Mouse (Mus musculus) hindbrain, postnatal 0 days (tissue): ENCODE measurements at regions not wholly inside any gene's neighbourhood (a gene's known extent, or its start where the extent isn't known, plus 50 kb on each side); places are given as distances from the start of the nearest gene placed in this dataset.

Experiments used
- ATAC-seq: fragments of 200-750 bp; cut with Nextera tagmentation; 2 replicates; pipeline ENCODE4 v1.8.0; 2017; ENCODE audit warnings: mild to moderate bottlenecking, moderate TSS enrichment, moderate library complexity
- DNase-seq: peaks from one replicate; pipeline ENCODE4 v3.0.0-alpha.2; 2015; ENCODE audit warnings: low spot score
- H3K27ac ChIP-seq: fragments of 300-500 bp; sonication (generic); 2 replicates; pipeline ENCODE4 v1.5.1; 2014; ENCODE audit warnings: mild to moderate bottlenecking
- H3K27me3 ChIP-seq: fragments of 300-500 bp; sonication (generic); 2 replicates; pipeline ENCODE4 v1.6.1; 2014; ENCODE audit warnings: low read length, mixed read lengths; ENCODE audit not compliant: insufficient read depth
- H3K36me3 ChIP-seq: fragments of 300-500 bp; sonication (generic); 2 replicates; pipeline ENCODE4 v1.6.1; 2014; ENCODE audit warnings: low read length, mixed read lengths; ENCODE audit not compliant: insufficient read depth
- H3K4me1 ChIP-seq: fragments of 300-500 bp; sonication (generic); 2 replicates; pipeline ENCODE4 v1.6.1; 2014; ENCODE audit warnings: antibody characterized with exemption, low read length, mixed read lengths; ENCODE audit not compliant: insufficient read depth
- H3K4me2 ChIP-seq: fragments of 300-500 bp; sonication (generic); 2 replicates; pipeline ENCODE4 v1.6.1; 2014; ENCODE audit warnings: low read depth, mild to moderate bottlenecking, low read length, moderate library complexity, mixed read lengths
- H3K4me3 ChIP-seq: fragments of 300-500 bp; sonication (generic); 2 replicates; pipeline ENCODE4 v1.5.1; 2014; ENCODE audit warnings: low read length
- H3K9ac ChIP-seq: fragments of 300-500 bp; sonication (generic); replicated peaks from 2 replicates; pipeline ENCODE4 v1.6.1; 2014; ENCODE audit warnings: mild to moderate bottlenecking, low read length, moderate library complexity, mixed read lengths
- H3K9me3 ChIP-seq: fragments of 300-500 bp; sonication (generic); 2 replicates; pipeline ENCODE4 v1.6.1; 2016; ENCODE audit warnings: low read length, mixed read lengths
- CTCF ChIP-seq: IDR thresholded peaks from 2 replicates; pipeline ENCODE4 v1.5.1; 2016; ENCODE audit warnings: antibody characterized with exemption, control low read depth, low read depth
- WGBS: fragments of 180-500 bp; shearing (Covaris S2); extraction: QIAGEN DNeasy Blood & Tissue Kit; methylation state at CpG from one replicate; pipeline ENCODE4 v1.1.7; 2014; 5-methylcytosine and 5-hydroxymethylcytosine counted together

DNA sequence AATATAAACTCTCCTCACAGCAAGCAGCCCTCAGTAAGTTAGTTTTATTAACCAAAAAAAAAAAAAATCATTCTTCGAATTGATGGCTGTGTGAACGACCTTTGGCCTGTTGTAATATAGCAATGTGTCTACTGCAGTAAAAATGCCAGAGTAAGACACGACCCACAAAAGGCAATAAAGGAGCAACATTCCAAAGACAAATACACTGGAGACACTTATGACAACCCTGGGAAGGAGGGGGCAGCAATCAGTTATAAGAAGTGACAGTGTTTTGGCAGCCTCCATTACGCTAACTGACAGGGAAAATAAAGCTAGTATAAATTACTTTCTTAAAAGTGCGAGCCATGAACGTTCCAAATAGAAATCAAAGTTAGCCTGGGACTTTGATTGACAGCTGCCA is 185.9 kb upstream of the Ap5m1 start:
- no peak for TF ChIP-seq CTCF
- Histone ChIP-seq H3K27ac (no peak overlapping the region), H3K4me1 (no peaks in the 10 kb centered on the region), H3K36me3 (no peaks in the 10 kb centered on the region), H3K4me3 (no peak overlapping the region), H3K4me2 (no peak overlapping the region), H3K27me3 (no peaks in the 10 kb centered on the region), H3K9ac (no peak overlapping the region), H3K9me3 (no peaks in the 10 kb centered on the region)
- WGBS: 40% methylated on average over 6 of the region's 6 CpGs
- no peak for DNase-seq
- ATAC-seq: no peak

DNA sequence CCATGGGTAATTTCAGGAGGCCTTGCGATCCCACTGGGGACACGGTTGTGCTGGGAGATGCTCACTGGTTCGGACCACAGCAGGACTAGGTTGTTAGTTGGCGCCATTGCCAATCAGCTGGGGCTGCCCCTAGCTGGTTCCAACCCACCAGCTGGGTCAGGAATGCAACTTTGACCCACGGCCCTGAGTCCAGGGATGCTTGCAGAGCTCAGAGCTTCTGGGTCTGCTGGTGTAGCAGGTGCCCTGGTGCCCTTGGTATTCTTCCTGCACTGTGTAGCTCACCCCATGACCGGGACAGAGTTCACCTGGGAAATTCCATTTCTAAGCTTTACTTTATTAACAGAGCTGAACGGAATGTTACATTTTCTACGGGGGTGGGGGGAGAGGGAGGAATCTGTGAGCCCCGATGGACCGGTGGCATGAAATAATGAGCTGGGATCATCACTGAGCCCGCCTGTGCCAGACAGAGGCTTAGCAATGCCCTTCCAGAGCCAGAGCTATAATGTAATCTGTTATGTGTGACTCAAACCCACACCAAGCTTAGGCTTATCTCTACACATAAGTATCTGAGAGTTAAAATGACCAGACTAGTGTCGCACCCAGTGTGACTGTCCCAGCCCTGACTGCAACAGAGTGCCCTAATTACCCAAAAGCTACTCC is 187.8 kb upstream of the Ap5m1 start:
- no peak for DNase-seq
- no peaks in the 10 kb centered on the region for H3K27me3 ChIP-seq
- no peak for TF ChIP-seq CTCF
- H3K4me2 ChIP-seq: no peak overlapping the region
- H3K9ac ChIP-seq: no peak overlapping the region
- no peaks in the 10 kb centered on the region for H3K4me1 ChIP-seq
- no peaks in the 10 kb centered on the region for H3K36me3 ChIP-seq
- H3K9me3 ChIP-seq: no peaks in the 10 kb centered on the region
- WGBS: 77% methylated on average over 12 of the region's 12 CpGs
- H3K27ac ChIP-seq: no peak overlapping the region
- 0 out of 2 replicates have a peak, but pooled peaks have one; percentile 35 for ATAC-seq
- H3K4me3 ChIP-seq: no peak overlapping the region

DNA sequence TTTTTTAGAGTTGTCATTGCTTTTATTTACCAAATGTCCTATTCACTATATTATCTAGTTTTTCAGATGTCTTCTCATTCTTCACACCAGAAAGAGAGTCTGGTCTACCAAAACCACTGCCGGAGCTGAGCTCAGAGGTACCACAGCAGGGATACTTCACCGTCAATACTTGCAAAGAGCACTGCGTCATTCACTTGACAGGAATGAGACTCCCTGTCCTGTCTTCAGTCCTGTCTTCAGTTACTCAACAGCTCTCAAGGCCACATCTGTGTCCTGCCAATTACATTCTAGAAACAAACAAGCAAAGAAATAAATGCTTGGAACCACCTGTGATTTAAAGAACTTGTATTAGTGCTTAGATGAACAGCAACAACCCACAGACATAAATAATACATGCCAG is 194.6 kb upstream of the Ap5m1 start:
- Histone ChIP-seq H3K9me3 (no peaks in the 10 kb centered on the region), H3K4me1 (no peaks in the 10 kb centered on the region), H3K4me3 (no peak overlapping the region), H3K27ac (no peak overlapping the region), H3K9ac (no peak overlapping the region), H3K4me2 (no peak overlapping the region), H3K27me3 (no peaks in the 10 kb centered on the region), H3K36me3 (no peaks in the 10 kb centered on the region)
- no peak for ATAC-seq
- TF ChIP-seq CTCF: no peak
- 71% methylated on average over 3 of the region's 3 CpGs for WGBS
- no peak for DNase-seq

DNA sequence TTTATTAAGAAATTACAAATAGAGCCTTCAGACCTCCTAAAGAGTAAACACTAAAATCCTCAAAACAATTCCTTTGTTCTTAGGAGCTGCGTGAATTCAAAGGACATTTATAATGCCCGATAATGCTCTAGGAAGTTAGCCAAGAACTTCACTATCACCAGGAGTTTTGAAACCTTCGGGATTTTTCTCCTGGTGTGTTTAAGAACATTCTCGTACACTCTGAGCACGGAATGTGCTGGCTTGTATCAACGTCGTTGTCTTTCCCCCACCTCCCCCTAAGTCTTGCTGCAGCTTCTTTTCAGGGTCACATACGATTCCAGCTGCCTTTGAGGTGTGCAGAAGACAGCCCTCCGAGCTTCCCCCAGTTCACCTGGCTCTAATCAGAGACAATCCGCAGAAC is 195.9 kb upstream of the Ap5m1 start:
- Histone ChIP-seq H3K4me2 (no peak overlapping the region), H3K4me3 (no peak overlapping the region), H3K36me3 (no peaks in the 10 kb centered on the region), H3K27ac (no peak overlapping the region), H3K9me3 (no peaks in the 10 kb centered on the region), H3K4me1 (no peaks in the 10 kb centered on the region), H3K27me3 (no peaks in the 10 kb centered on the region), H3K9ac (no peak overlapping the region)
- 47% methylated on average over 10 of the region's 10 CpGs for WGBS
- DNase-seq (no peak), ATAC-seq (no peak)
- TF ChIP-seq CTCF: no peak

DNA sequence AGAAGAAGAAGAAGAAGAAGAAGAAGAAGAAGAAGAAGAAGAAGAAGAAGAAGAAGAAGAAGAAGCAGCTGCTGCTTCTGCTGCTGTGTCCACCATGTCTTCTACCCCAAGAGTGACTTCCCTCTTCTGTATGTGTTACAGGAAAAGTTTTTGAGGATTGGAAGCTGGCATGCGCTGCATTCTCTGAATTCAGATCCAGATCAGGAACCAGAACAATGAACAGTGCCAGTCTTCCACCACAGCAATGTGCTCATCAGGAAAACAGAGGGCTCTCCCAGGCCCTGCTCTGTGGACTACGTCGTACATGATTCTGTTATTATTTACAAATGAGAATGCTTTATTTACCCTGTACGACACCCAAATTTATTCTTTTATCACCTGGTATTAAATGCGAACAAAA is 181.8 kb upstream of the Otx2 start:
- no peak for ATAC-seq
- H3K36me3 ChIP-seq: no peaks in the 10 kb centered on the region
- H3K4me1 ChIP-seq: no peaks in the 10 kb centered on the region
- no peaks in the 10 kb centered on the region for H3K9me3 ChIP-seq
- H3K27me3 ChIP-seq: peaks cover 15% of the 10 kb centered on the region; the same call in 1 of the 2 replicates
- 82% methylated on average over 5 of the region's 5 CpGs for WGBS
- no peak overlapping the region for H3K4me3 ChIP-seq
- no peak overlapping the region for H3K9ac ChIP-seq
- H3K27ac ChIP-seq: no peak overlapping the region
- no peak overlapping the region for H3K4me2 ChIP-seq
- no peak for DNase-seq
- TF ChIP-seq CTCF: no peak

DNA sequence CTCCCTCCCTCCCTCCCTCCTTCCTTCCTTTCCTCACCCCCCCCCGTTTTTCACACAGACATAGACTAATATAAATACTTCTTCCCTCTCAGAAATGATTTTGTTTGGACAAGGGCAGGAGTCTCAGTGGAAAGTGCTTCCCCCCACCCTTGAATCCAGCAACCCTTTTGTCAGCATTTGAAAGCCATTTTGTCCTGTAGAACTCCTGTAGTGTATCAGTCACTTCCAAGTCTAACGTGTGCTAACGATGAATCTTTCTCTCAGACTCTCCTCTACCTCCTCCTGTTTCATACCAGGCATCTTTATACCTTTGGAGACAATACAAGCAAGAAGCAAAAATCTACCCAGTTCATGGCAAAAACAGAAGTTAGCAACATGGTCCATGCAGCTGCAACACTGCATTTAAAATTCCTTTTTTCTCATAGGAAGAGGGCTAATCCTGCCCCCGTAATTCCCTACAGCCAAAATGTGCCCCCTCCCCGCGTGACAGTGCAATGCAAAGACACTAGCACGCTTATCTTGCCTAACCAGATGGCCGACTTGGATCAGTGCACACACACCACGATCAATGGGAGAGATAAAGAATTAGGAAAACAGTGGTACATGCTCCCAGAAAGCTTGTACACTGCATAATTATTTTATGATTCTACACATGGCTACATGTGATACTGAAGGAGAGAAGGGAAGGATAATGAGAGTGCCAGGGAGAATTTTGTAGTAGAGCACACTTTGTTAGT is 180.7 kb upstream of the Otx2 start:
- Histone ChIP-seq H3K4me2 (no peak overlapping the region), H3K4me1 (no peaks in the 10 kb centered on the region), H3K9me3 (no peaks in the 10 kb centered on the region), H3K4me3 (no peak overlapping the region), H3K27me3 (peaks cover 15% of the 10 kb centered on the region; the same call in 1 of the 2 replicates), H3K36me3 (no peaks in the 10 kb centered on the region), H3K9ac (no peak overlapping the region), H3K27ac (no peak overlapping the region; the same call in 1 of the 2 replicates)
- 39% methylated on average over 9 of the region's 9 CpGs for WGBS
- TF ChIP-seq CTCF: no peak
- DNase-seq (peak; percentile 17), ATAC-seq (0 out of 2 replicates have a peak, but pooled peaks have one; percentile 58)
